Mouse (Mus musculus) stomach, embryonic 14.5 days (tissue): ENCODE data around the gene Aldh1a7. TPM values are rescaled to one million over a fixed set of nuclear protein-coding genes. Genes with fewer than 3 reads are reported as not detected.
"Not testable (repeated sequence)": the region's sequence is repeated elsewhere in the genome, so short reads cannot be mapped to it uniquely, and the experiment has no call there.

Experiments
- ATAC-seq: fragments of 200-750 bp; cut with Nextera tagmentation; 2 replicates; pipeline ENCODE4 v1.8.0; 2017; ENCODE audit warnings: low read depth, moderate TSS enrichment; ENCODE audit not compliant: insufficient number of reproducible peaks, insufficient read depth, low FRiP score
- H3K27ac ChIP-seq: fragments of 300-500 bp; sonication (generic); 2 replicates; pipeline ENCODE4 v1.5.1; 2014; ENCODE audit warnings: mild to moderate bottlenecking, low read length, moderate library complexity, mixed read lengths
- H3K27me3 ChIP-seq: fragments of 300-500 bp; sonication (generic); 2 replicates; pipeline ENCODE4 v1.6.1; 2014; ENCODE audit warnings: low read length, control low read depth, mixed read lengths; ENCODE audit not compliant: control insufficient read depth, insufficient read depth
- H3K36me3 ChIP-seq: fragments of 300-500 bp; sonication (generic); 2 replicates; pipeline ENCODE4 v1.6.1; 2014; ENCODE audit warnings: mild to moderate bottlenecking, control low read depth, low read length, moderate library complexity, mixed read lengths; ENCODE audit not compliant: control insufficient read depth, insufficient read depth
- H3K4me1 ChIP-seq: fragments of 300-500 bp; sonication (generic); 2 replicates; pipeline ENCODE4 v1.6.1; 2014; ENCODE audit warnings: low read length, control low read depth, mixed read lengths; ENCODE audit not compliant: control insufficient read depth, insufficient read depth
- H3K4me2 ChIP-seq: fragments of 300-500 bp; sonication (generic); replicated peaks from 2 replicates; pipeline ENCODE4 v1.6.1; 2014; ENCODE audit warnings: low read depth, low read length, control low read depth
- H3K4me3 ChIP-seq: fragments of 300-500 bp; sonication (generic); 2 replicates; pipeline ENCODE4 v1.5.1; 2014; ENCODE audit warnings: low read depth, low read length, control low read depth
- H3K9ac ChIP-seq: fragments of 300-500 bp; sonication (generic); replicated peaks from 2 replicates; pipeline ENCODE4 v1.6.1; 2014; ENCODE audit warnings: low read depth, mild to moderate bottlenecking, control low read depth, low read length, moderate library complexity, mixed read lengths
- H3K9me3 ChIP-seq: fragments of 300-500 bp; sonication (generic); 2 replicates; pipeline ENCODE4 v1.6.1; 2016; ENCODE audit warnings: low read depth, low read length, control low read depth; ENCODE audit not compliant: control insufficient read depth
- WGBS: fragments of 180-500 bp; shearing (Covaris S2); extraction: QIAGEN DNeasy Blood & Tissue Kit; methylation state at CpG from one replicate; pipeline ENCODE4 v1.1.7; 2014; 5-methylcytosine and 5-hydroxymethylcytosine counted together
- polyA plus RNA-seq: library from polyadenylated mRNA; unstranded; fragments of >200 nt; fragmentation: Nextera tagmentation; extraction: Ambion mirVana; gene quantifications from 2 replicates; pipeline ENCODE4 v1.2.1, GENCODE M21; 2014

Aldh1a7 gene
- polyA plus RNA-seq, 1 experiment from 2014 or later: 44.3 TPM

GRCm38 (mm10) chr19:20654141-20654873 is 73.1 kb downstream of the Aldh1a7 start:
- Histone ChIP-seq H3K36me3 (no peaks in the 10 kb centered on the region), H3K4me3 (no peak overlapping the region), H3K9me3 (no peaks in the 10 kb centered on the region), H3K4me1 (no peaks in the 10 kb centered on the region), H3K9ac (no peak overlapping the region), H3K4me2 (no peak overlapping the region), H3K27me3 (no peaks in the 10 kb centered on the region), H3K27ac (peak overlapping the region; percentile 71; the same call in 1 of the 2 replicates)
- 31% methylated on average over 3 of the region's 3 CpGs for WGBS
- ATAC-seq: peak; percentile 84

- H3K4me3 ChIP-seq: no peak overlapping the region
- no peaks in the 10 kb centered on the region for H3K27me3 ChIP-seq
- H3K9ac ChIP-seq: no peak overlapping the region
- peak overlapping the region; percentile 44; the same call in 1 of the 2 replicates for H3K27ac ChIP-seq
- no peaks in the 10 kb centered on the region for H3K9me3 ChIP-seq
- WGBS: 64% methylated on average over 1 of the region's 1 CpGs
- H3K36me3 ChIP-seq: no peaks in the 10 kb centered on the region
- 0 out of 2 replicates have a peak, but pooled peaks have one; percentile 53 for ATAC-seq
- H3K4me2 ChIP-seq: no peak overlapping the region
- no peaks in the 10 kb centered on the region for H3K4me1 ChIP-seq
These were observed 74.2 kb downstream of the Aldh1a7 start for GRCm38 (mm10) chr19:20653082-20653676.

GRCm38 (mm10) chr19:20650008-20650407 is 77.4 kb downstream of the Aldh1a7 start:
- Histone ChIP-seq H3K9me3 (no peaks in the 10 kb centered on the region), H3K4me3 (no peak overlapping the region), H3K9ac (no peak overlapping the region), H3K36me3 (no peaks in the 10 kb centered on the region), H3K27ac (no peak overlapping the region), H3K27me3 (no peaks in the 10 kb centered on the region), H3K4me2 (no peak overlapping the region), H3K4me1 (no peaks in the 10 kb centered on the region)
- WGBS: 15% methylated on average over 2 of the region's 2 CpGs
- ATAC-seq: no peak

GRCm38 (mm10) chr19:20647496-20647895 is 79.9 kb downstream of the Aldh1a7 start:
- H3K4me2 ChIP-seq, H3K9ac ChIP-seq, H3K9me3 ChIP-seq, H3K27ac ChIP-seq, H3K4me3 ChIP-seq, H3K27me3 ChIP-seq, ATAC-seq, H3K36me3 ChIP-seq, H3K4me1 ChIP-seq: not testable (repeated sequence)

- Histone ChIP-seq H3K4me3 (no peak overlapping the region), H3K9me3 (no peaks in the 10 kb centered on the region), H3K9ac (no peak overlapping the region), H3K4me2 (no peak overlapping the region), H3K4me1 (no peaks in the 10 kb centered on the region), H3K36me3 (no peaks in the 10 kb centered on the region), H3K27me3 (no peaks in the 10 kb centered on the region), H3K27ac (no peak overlapping the region)
- ATAC-seq: no peak
- WGBS: 67% methylated on average over 3 of the region's 3 CpGs
These were observed 83.0 kb downstream of the Aldh1a7 start for GRCm38 (mm10) chr19:20644346-20644745.

Other genes starting within 250 kb of the Aldh1a7 start
- 18.0 and 21.4 TPM in 2 replicates for gene Aldh1a1, start 234.8 kb downstream of the Aldh1a7 start, polyA plus RNA-seq
- not detected in 2 replicates for gene Tmc1, start 226.6 kb upstream of the Aldh1a7 start, polyA plus RNA-seq